Mouse (Mus musculus) E14TG2a.4 (cell line): Measurements from ENCODE around the gene Akt1s1.

Source experiments
- CTCF ChIP-seq: conservative IDR thresholded peaks from 2 replicates; pipeline ENCODE4 v1.5.1; 2014; ENCODE audit warnings: low read length
- NANOG ChIP-seq: IDR thresholded peaks from 2 replicates; pipeline ENCODE4 v1.6.1; 2014; ENCODE audit warnings: borderline replicate concordance, low read length, mixed read lengths
- POU5F1 ChIP-seq: IDR thresholded peaks from 2 replicates; pipeline ENCODE4 v1.6.1; 2014; ENCODE audit warnings: low read length, borderline replicate concordance

- TF ChIP-seq CTCF: no peak
- TF ChIP-seq POU5F1: no peak
- no peak for TF ChIP-seq NANOG
Observed at GRCm38 (mm10) chr7:44894175-44894574, 45.4 kb downstream of the Akt1s1 start.
